In genomic region chr2:153475114-153476112, GRCm38 (mm10) we compare ENCODE assay signal across 8 mouse cellular contexts. TPM values are rescaled to one million over a fixed set of nuclear protein-coding genes. Genes with fewer than 3 reads are reported as not detected.
DNase-seq lines count a peak whose midpoint lies in the region; ATAC-seq lines count a peak whose summit lies in the region.

No protein-coding gene starts in this region.

- 0 out of 2 replicates have a peak overlapping the region, but pooled peaks have one; percentile 22 for H3K9ac ChIP-seq in stomach, embryonic 16.5 days (ENCODE audit: low read length)

- H3K9me3 ChIP-seq in heart, embryonic 10.5 days, result no peaks in the 10 kb centered on the region
- H3K9me3 ChIP-seq in stomach, embryonic 16.5 days (replicated peaks; ENCODE audit: control insufficient read depth, low read length), result no peaks in the 10 kb centered on the region

- no peaks in the 10 kb centered on the region for H3K27me3 ChIP-seq in heart, embryonic 10.5 days (ENCODE audit: insufficient read depth, poor library complexity, severe bottlenecking)
- no peaks in the 10 kb centered on the region for H3K27me3 ChIP-seq in stomach, embryonic 16.5 days (ENCODE audit: control insufficient read depth, insufficient read depth, low read length)

- no peak overlapping the region for H3K4me2 ChIP-seq in stomach, embryonic 16.5 days (ENCODE audit: low read depth, low read length)

- ATAC-seq in stomach, embryonic 16.5 days (ENCODE audit: insufficient read depth, low FRiP score), result peak; percentile 42; the same call in 1 of the 2 replicates

- peak; percentile 27 for DNase-seq in kidney, adult 9 months
- no peak for DNase-seq in kidney, adult 8-10 months
- peak; percentile 42 for DNase-seq in adrenal gland, adult 8-10 months
- peak; percentile 85 for DNase-seq in heart, embryonic 10.5 days (ENCODE audit: low spot score)
- peak; percentile 31 to 53 for DNase-seq in kidney, postnatal 4 days
- DNase-seq in T-cell, adult 2 months (ENCODE audit: low spot score), result no peak
- no peak for DNase-seq in right cerebral cortex, postnatal 25 days

- H3K27ac ChIP-seq in heart, embryonic 10.5 days, result peak overlapping the region; percentile 83
- H3K27ac ChIP-seq in stomach, embryonic 16.5 days (ENCODE audit: low read length), result peak overlapping the region; percentile 50

- peak overlapping the region; percentile 15; the same call in 1 of the 2 replicates for H3K4me3 ChIP-seq in heart, embryonic 10.5 days
- no peak overlapping the region for H3K4me3 ChIP-seq in stomach, embryonic 16.5 days (replicated peaks; ENCODE audit: low read length)

- peaks cover 1% of the 10 kb centered on the region; the same call in 1 of the 2 replicates for H3K36me3 ChIP-seq in heart, embryonic 10.5 days
- no peaks in the 10 kb centered on the region for H3K36me3 ChIP-seq in stomach, embryonic 16.5 days (ENCODE audit: control insufficient read depth, insufficient read depth, low read length)

- WGBS in heart, embryonic 10.5 days, result 10% methylated on average over 4 of the region's 4 CpGs
- WGBS in stomach, embryonic 16.5 days, result 28% methylated on average over 4 of the region's 4 CpGs

- H3K4me1 ChIP-seq in heart, embryonic 10.5 days, result peaks cover 81% of the 10 kb centered on the region
- H3K4me1 ChIP-seq in stomach, embryonic 16.5 days (ENCODE audit: control insufficient read depth, insufficient read depth, low read length), result peaks cover 18% of the 10 kb centered on the region

RNA-seq across cellular contexts. Expression of gene 4930404H24Rik, which starts 17.2 kb away (rescaled TPM):
- total RNA-seq in adrenal gland, adult 8-10 months (2022), result not detected
- polyA plus RNA-seq in heart, embryonic 10.5 days (2016; fragmentation: Nextera tagmentation; extraction: Ambion mirVana), result not detected in 2 replicates
- not detected in 2 replicates for polyA plus RNA-seq in stomach, embryonic 16.5 days (2015; fragmentation: Nextera tagmentation; extraction: Ambion mirVana)

RNA-seq across cellular contexts. Expression of gene Nol4l, which starts 54.4 kb away (rescaled TPM):
- 10 to 100 TPM in 3 of 4 experiments, 1 to 10 TPM in 1; 9.9 to 19.6 (median 12.8) TPM for total RNA-seq in adrenal gland, adult 8-10 months (2022)
- 20.8 and 21.4 TPM in 2 replicates for polyA plus RNA-seq in heart, embryonic 10.5 days (2016; fragmentation: Nextera tagmentation; extraction: Ambion mirVana)
- 11.3 and 11.5 TPM in 2 replicates for polyA plus RNA-seq in stomach, embryonic 16.5 days (2015; fragmentation: Nextera tagmentation; extraction: Ambion mirVana)

Comparison
In these comparisons a context has a peak if more than half of its experiments do, and no peak if none do; other contexts are left out.
1. DNase-seq: peak in kidney, adult 9 months (single experiment), adrenal gland, adult 8-10 months (single experiment), heart, embryonic 10.5 days (single experiment) and kidney, postnatal 4 days (2 of 2); none in kidney, adult 8-10 months (0 of 2), T-cell, adult 2 months (single experiment) and right cerebral cortex, postnatal 25 days (single experiment).